Mouse (Mus musculus): ENCODE measurements around the gene Ptprj. TPM values are rescaled to one million over a fixed set of nuclear protein-coding genes. Genes with fewer than 3 reads are reported as not detected.
A peak's percentile ranks its signal among the peaks of the same experiment; 100 is the strongest.
"Not testable (repeated sequence)": the region's sequence is repeated elsewhere in the genome, so short reads cannot be mapped to it uniquely, and the experiment has no call there.

The Ptprj gene
- polyA plus RNA-seq, 1 experiment: 9.1 TPM

DNA sequence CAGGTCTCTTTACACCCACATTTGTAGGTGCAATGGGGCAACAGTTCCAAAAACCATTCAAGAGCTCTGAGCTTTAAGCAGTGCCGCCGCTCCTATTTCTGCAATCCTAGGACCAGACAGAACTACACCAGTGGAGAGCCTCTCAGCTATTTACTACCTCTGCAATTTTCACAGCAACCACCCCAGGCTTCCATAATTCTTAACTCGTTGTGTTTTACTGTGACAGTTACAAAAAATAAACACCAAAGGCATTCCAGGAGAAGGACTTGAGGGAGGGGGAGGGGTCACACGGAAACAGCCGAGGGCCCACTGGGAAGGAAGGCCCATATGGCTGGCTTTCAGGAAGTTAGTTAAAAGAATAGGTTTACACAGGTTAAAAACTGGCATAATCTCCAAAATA is 8.3 kb downstream of the Ptprj start:
- TF ChIP-seq POLR2A (IDR thresholded peaks at IDR 0.05; ENCODE audit: control insufficient read depth, low read depth, low read length) (no peak), CTCF (IDR thresholded peaks at IDR 0.05; ENCODE audit: control insufficient read depth, insufficient read depth, insufficient replicate concordance, low read depth, low read length) (no peak)
- H3K4me1 ChIP-seq (ENCODE audit: control insufficient read depth, insufficient read depth, low read length): no peaks in the 10 kb centered on the region
- no peak overlapping the region for H3K4me3 ChIP-seq (ENCODE audit: control insufficient read depth, low read depth, low read length)
- no peaks in the 10 kb centered on the region for H3K27me3 ChIP-seq (ENCODE audit: control insufficient read depth, insufficient read depth, low read length)
- H3K36me3 ChIP-seq (ENCODE audit: control insufficient read depth, insufficient read depth, low read length): no peaks in the 10 kb centered on the region
- H3K27ac ChIP-seq (ENCODE audit: control insufficient read depth, insufficient read depth, low read depth, low read length): no peak overlapping the region

DNA sequence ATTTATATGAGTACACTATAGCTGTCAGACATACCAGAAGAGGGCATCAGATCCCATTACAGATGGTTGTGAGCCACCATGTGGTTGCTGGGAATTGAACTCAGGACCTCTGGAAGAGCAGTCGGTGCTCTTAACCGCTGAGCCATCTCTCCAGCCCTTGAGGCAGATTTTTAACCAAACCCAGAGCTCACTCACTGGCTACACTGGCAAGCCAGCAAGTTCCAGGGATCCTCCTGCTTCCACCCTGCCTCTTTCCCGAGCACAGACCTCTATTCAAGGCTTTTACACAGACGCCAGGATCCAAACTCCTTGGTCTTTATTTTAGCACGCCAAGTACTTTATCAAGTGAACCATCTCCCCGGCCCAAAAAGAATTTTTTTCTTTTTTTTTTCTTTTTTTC is 9.0 kb downstream of the Ptprj start:
- H3K27ac ChIP-seq (ENCODE audit: control insufficient read depth, insufficient read depth, low read depth, low read length); H3K4me3 ChIP-seq (ENCODE audit: control insufficient read depth, low read depth, low read length): not testable (repeated sequence)

DNA sequence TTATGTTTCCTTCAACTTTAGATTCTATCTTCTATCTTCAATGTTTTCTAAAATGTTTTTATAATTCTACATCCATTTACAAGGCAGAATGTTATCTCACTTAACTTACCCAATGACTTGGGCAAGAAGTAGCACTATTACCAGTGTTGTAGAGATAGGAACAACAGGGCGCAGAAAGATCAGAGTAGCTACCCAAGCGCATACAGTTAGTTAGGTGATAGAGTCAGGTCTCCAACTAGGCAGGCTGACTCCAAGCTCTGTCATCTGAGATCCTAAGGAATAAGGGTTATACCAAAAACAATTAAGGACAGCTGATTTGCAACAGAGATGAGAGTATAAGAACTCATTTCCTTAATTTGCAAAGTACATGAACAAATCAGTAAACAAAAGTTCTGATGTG is 9.6 kb downstream of the Ptprj start:
- H3K36me3 ChIP-seq (ENCODE audit: control insufficient read depth, insufficient read depth, low read length): no peaks in the 10 kb centered on the region
- H3K27ac ChIP-seq (ENCODE audit: control insufficient read depth, insufficient read depth, low read depth, low read length): no peak overlapping the region
- no peaks in the 10 kb centered on the region for H3K4me1 ChIP-seq (ENCODE audit: control insufficient read depth, insufficient read depth, low read length)
- H3K4me3 ChIP-seq (ENCODE audit: control insufficient read depth, low read depth, low read length): no peak overlapping the region
- H3K27me3 ChIP-seq (ENCODE audit: control insufficient read depth, insufficient read depth, low read length): no peaks in the 10 kb centered on the region
- no peak for TF ChIP-seq CTCF (IDR thresholded peaks at IDR 0.05; ENCODE audit: control insufficient read depth, insufficient read depth, insufficient replicate concordance, low read depth, low read length)
- no peak for TF ChIP-seq POLR2A (IDR thresholded peaks at IDR 0.05; ENCODE audit: control insufficient read depth, low read depth, low read length)

More for the DNA sequence above, 9.0 kb downstream of the Ptprj start:
- H3K27me3 ChIP-seq (ENCODE audit: control insufficient read depth, insufficient read depth, low read length); H3K36me3 ChIP-seq (ENCODE audit: control insufficient read depth, insufficient read depth, low read length); H3K4me1 ChIP-seq (ENCODE audit: control insufficient read depth, insufficient read depth, low read length): not testable (repeated sequence)

DNA sequence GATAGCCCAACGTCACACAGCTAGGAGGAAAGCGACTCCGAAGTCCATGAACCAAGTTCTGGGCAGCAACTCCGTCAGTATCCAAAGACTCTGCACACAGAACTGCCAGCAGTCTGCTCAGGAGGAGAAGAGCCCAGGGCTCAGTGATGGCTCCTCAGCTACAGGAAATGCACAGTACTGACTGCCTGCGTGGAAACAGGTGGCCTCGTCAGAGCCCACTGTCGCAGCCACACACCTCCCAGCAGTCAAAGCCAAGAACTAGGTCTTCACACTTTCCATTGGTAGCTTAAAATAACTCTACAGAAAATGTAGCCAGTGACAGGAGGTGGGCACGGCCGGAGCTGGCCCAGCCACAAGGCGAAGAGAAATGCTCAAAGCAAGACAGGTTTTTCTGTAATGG is 10.2 kb downstream of the Ptprj start:
- Histone ChIP-seq H3K36me3 (ENCODE audit: control insufficient read depth, insufficient read depth, low read length) (no peaks in the 10 kb centered on the region), H3K27me3 (ENCODE audit: control insufficient read depth, insufficient read depth, low read length) (no peaks in the 10 kb centered on the region), H3K4me1 (ENCODE audit: control insufficient read depth, insufficient read depth, low read length) (no peaks in the 10 kb centered on the region), H3K4me3 (ENCODE audit: control insufficient read depth, low read depth, low read length) (no peak overlapping the region), H3K27ac (ENCODE audit: control insufficient read depth, insufficient read depth, low read depth, low read length) (no peak overlapping the region)
- TF ChIP-seq CTCF (IDR thresholded peaks at IDR 0.05; ENCODE audit: control insufficient read depth, insufficient read depth, insufficient replicate concordance, low read depth, low read length) (no peak), POLR2A (IDR thresholded peaks at IDR 0.05; ENCODE audit: control insufficient read depth, low read depth, low read length) (no peak)

DNA sequence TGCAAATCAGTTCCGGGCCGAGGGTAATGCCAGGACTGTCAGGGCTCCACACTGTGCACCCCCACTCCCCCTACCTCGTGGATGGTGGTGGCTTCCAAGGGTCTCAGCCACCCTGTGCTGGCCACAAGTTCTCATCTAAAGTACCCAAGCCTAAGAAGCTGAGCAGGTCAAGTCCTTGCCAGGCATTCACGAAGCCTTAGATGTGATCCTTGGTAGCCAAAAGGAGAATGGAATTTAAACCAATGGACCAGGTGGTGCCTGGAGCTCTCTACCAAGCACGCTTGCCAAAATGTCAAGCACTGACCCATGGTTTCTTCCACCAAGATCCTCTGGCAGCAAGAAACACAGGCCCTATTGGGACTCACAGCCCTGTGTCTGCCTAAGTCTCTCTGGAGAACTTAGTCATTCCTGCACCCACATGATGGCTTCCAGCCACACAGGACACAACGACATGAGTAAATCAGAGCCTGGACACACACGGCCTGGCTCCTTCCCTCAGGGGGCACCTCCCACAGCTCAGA is 11.4 kb downstream of the Ptprj start:
- TF ChIP-seq POLR2A (IDR thresholded peaks at IDR 0.05; ENCODE audit: control insufficient read depth, low read depth, low read length): no peak
- no peak for TF ChIP-seq CTCF (IDR thresholded peaks at IDR 0.05; ENCODE audit: control insufficient read depth, insufficient read depth, insufficient replicate concordance, low read depth, low read length)
- Histone ChIP-seq H3K4me3 (ENCODE audit: control insufficient read depth, low read depth, low read length) (peak overlapping the region; percentile 61), H3K4me1 (ENCODE audit: control insufficient read depth, insufficient read depth, low read length) (no peaks in the 10 kb centered on the region), H3K36me3 (ENCODE audit: control insufficient read depth, insufficient read depth, low read length) (no peaks in the 10 kb centered on the region), H3K27ac (ENCODE audit: control insufficient read depth, insufficient read depth, low read depth, low read length) (no peak overlapping the region), H3K27me3 (ENCODE audit: control insufficient read depth, insufficient read depth, low read length) (no peaks in the 10 kb centered on the region)

DNA sequence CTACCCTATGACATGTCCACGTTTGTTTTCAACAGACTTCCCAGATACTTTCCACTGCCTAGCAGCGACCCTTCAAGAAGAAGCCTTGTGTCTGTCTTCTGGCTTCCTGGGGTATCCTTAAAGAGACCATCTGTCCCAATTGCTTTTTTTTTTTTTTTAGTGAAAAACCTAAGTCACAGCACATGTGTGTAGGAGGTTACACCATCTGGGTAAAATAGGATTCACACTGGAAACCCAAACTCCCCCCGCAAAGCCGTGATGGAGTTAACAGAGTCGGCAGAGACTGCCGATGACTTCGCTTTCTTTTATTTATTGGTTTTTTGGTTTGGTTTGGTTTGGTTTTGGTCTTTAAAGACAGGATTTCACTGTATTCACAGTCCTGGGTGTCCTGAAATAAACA is 12.4 kb downstream of the Ptprj start:
- H3K4me1 ChIP-seq (ENCODE audit: control insufficient read depth, insufficient read depth, low read length): no peaks in the 10 kb centered on the region
- no peaks in the 10 kb centered on the region for H3K36me3 ChIP-seq (ENCODE audit: control insufficient read depth, insufficient read depth, low read length)
- H3K4me3 ChIP-seq (ENCODE audit: control insufficient read depth, low read depth, low read length): no peak overlapping the region
- TF ChIP-seq CTCF (IDR thresholded peaks at IDR 0.05; ENCODE audit: control insufficient read depth, insufficient read depth, insufficient replicate concordance, low read depth, low read length) (no peak), POLR2A (IDR thresholded peaks at IDR 0.05; ENCODE audit: control insufficient read depth, low read depth, low read length) (no peak)
- H3K27ac ChIP-seq (ENCODE audit: control insufficient read depth, insufficient read depth, low read depth, low read length): no peak overlapping the region
- H3K27me3 ChIP-seq (ENCODE audit: control insufficient read depth, insufficient read depth, low read length): no peaks in the 10 kb centered on the region

DNA sequence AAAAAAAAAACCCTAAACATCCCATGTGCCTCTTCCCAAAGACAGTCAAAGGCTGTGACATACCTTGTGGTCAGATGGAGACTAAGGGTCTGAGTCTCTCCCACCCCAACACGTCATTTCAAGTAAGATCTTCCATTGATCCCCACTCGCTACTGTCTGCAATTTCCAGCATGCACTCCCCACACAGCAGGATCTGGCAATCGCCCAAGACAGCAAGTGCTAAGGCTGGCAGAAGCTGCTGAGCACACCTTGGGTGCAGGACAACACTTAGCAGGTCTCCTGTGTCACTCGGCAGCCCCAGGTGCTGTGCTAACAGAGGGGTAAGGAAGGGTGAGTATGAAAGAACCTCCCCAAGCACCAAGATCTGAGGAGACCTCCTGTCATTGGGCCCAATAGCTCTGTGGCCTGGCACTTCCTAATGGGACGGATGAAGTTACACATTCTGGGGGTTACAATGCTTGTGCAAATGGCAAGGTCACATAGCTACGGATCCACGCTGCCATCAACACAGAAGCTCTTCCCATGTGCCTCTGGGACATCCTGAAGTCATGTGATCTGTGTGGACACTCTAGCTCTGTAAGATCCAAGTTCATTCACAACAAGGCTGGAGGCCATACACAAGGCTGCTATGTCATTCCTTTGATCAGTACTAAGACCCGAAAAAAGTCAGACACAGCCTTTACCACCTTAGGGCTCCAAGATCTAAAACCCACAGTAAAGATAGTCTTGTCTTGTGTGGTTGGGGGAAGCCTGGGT is 13.5 kb downstream of the Ptprj start:
- Histone ChIP-seq H3K4me3 (ENCODE audit: control insufficient read depth, low read depth, low read length) (peak overlapping the region; percentile 36), H3K27me3 (ENCODE audit: control insufficient read depth, insufficient read depth, low read length) (no peaks in the 10 kb centered on the region), H3K36me3 (ENCODE audit: control insufficient read depth, insufficient read depth, low read length) (no peaks in the 10 kb centered on the region), H3K27ac (ENCODE audit: control insufficient read depth, insufficient read depth, low read depth, low read length) (no peak overlapping the region), H3K4me1 (ENCODE audit: control insufficient read depth, insufficient read depth, low read length) (no peaks in the 10 kb centered on the region)
- no peak for TF ChIP-seq POLR2A (IDR thresholded peaks at IDR 0.05; ENCODE audit: control insufficient read depth, low read depth, low read length)
- no peak for TF ChIP-seq CTCF (IDR thresholded peaks at IDR 0.05; ENCODE audit: control insufficient read depth, insufficient read depth, insufficient replicate concordance, low read depth, low read length)
